Mouse (Mus musculus) ES-E14 (cell line): ENCODE measurements at regions not wholly inside any gene's neighbourhood (a gene's known extent, or its start where the extent isn't known, plus 50 kb on each side); places are given as distances from the start of the nearest gene placed in this dataset.
"Not testable (repeated sequence)": the region's sequence is repeated elsewhere in the genome, so short reads cannot be mapped to it uniquely, and the experiment has no call there.

ENCODE experiments used
- HCFC1 ChIP-seq: IDR thresholded peaks from 2 replicates; pipeline ENCODE4 v1.6.1; 2012; ENCODE audit warnings: low read length, inconsistent platforms, borderline replicate concordance; ENCODE audit not compliant: insufficient read depth
- MAFK ChIP-seq: IDR thresholded peaks from 2 replicates; pipeline ENCODE4 v1.6.1; 2014; ENCODE audit warnings: mild to moderate bottlenecking, low read depth, low read length, inconsistent platforms; ENCODE audit not compliant: insufficient read depth
- ZC3H11A ChIP-seq: IDR thresholded peaks from 2 replicates; pipeline ENCODE4 v1.6.1; 2012; ENCODE audit warnings: low read depth, mild to moderate bottlenecking, inconsistent platforms, low read length, borderline replicate concordance

DNA sequence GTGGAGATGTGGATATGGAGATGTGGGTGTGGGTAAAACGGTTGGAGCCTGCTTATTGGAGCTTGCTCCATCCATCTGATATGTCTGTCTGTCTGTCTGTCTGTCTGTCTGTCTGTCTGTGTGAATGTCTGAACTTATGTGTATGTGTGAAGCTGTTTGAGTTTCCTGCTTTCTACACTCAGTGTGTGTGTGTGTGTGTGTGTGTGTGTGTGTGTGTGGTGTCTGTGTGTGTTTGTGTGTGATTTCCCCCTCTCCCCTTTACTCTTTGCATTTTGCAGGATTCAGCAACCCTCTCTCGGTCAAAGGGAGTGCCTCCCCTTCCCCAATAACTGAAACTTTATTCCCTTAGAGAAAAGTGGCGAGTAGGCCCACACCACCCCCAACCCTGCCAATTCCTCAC, 75.3 kb downstream of the Pdia4 start:
- TF ChIP-seq ZC3H11A, HCFC1, MAFK: not testable (repeated sequence)
